Mouse (Mus musculus) heart, embryonic 15.5 days (tissue): ENCODE results near the gene Iqcn. TPM values are rescaled to one million over a fixed set of nuclear protein-coding genes. Genes with fewer than 3 reads are reported as not detected.

Experiments
- ATAC-seq: fragments of 200-750 bp; cut with Nextera tagmentation; replicated peaks from 2 replicates; pipeline ENCODE4 v1.8.0; 2017; ENCODE audit warnings: low read depth, moderate TSS enrichment; ENCODE audit not compliant: insufficient number of reproducible peaks, insufficient read depth, low FRiP score
- H3K27ac ChIP-seq: fragments of 300-500 bp; sonication (generic); 2 replicates; pipeline ENCODE4 v1.5.1; 2015; ENCODE audit warnings: mild to moderate bottlenecking, inconsistent platforms
- H3K27me3 ChIP-seq: fragments of 300-500 bp; sonication (generic); 2 replicates; pipeline ENCODE4 v1.6.1; 2015; ENCODE audit warnings: inconsistent platforms
- H3K36me3 ChIP-seq: fragments of 300-500 bp; sonication (generic); 2 replicates; pipeline ENCODE4 v1.6.1; 2015; ENCODE audit warnings: mild to moderate bottlenecking, inconsistent platforms
- H3K4me1 ChIP-seq: fragments of 300-500 bp; sonication (generic); replicated peaks from 2 replicates; pipeline ENCODE4 v1.6.1; 2015; ENCODE audit warnings: inconsistent platforms
- H3K4me2 ChIP-seq: fragments of 300-500 bp; sonication (generic); 2 replicates; pipeline ENCODE4 v1.6.1; 2015; ENCODE audit warnings: inconsistent platforms, mild to moderate bottlenecking, moderate library complexity
- H3K4me3 ChIP-seq: fragments of 300-500 bp; sonication (generic); 2 replicates; pipeline ENCODE4 v1.5.1; 2015; ENCODE audit warnings: mild to moderate bottlenecking, inconsistent platforms
- H3K9ac ChIP-seq: fragments of 300-500 bp; sonication (generic); 2 replicates; pipeline ENCODE4 v1.6.1; 2015; ENCODE audit warnings: mild to moderate bottlenecking, inconsistent platforms
- H3K9me3 ChIP-seq: fragments of 300-500 bp; sonication (generic); replicated peaks from 2 replicates; pipeline ENCODE4 v1.6.1; 2016; ENCODE audit warnings: inconsistent platforms
- WGBS: fragments of 180-500 bp; shearing (Covaris S2); methylation state at CpG from one replicate; pipeline ENCODE4 v1.1.7; 2015; ENCODE audit warnings: mixed read lengths; 5-methylcytosine and 5-hydroxymethylcytosine counted together
- polyA plus RNA-seq: library from polyadenylated mRNA; unstranded; fragments of >200 nt; fragmentation: Nextera tagmentation; extraction: Ambion mirVana; gene quantifications from 2 replicates; pipeline ENCODE4 v1.2.1, GENCODE M21; 2015

The Iqcn gene
- polyA plus RNA-seq, 1 experiment from 2014 or later: 0.04 TPM

- H3K9me3 ChIP-seq: no peaks in the 10 kb centered on the region
- H3K4me3 ChIP-seq: 0 out of 2 replicates have a peak overlapping the region, but pooled peaks have one; percentile 71
- peaks cover 43% of the 10 kb centered on the region for H3K4me1 ChIP-seq
- H3K4me2 ChIP-seq: peak overlapping the region; percentile 94; the same call in 1 of the 2 replicates
- no peaks in the 10 kb centered on the region for H3K27me3 ChIP-seq
- peaks cover 17% of the 10 kb centered on the region; the same call in 1 of the 2 replicates for H3K36me3 ChIP-seq
- 62% methylated on average over 19 of the region's 19 CpGs for WGBS
- ATAC-seq: no peak
- no peak overlapping the region for H3K9ac ChIP-seq
- H3K27ac ChIP-seq: no peak overlapping the region
Measured at GRCm38 (mm10) chr8:70758616-70759561, 55.6 kb downstream of the Iqcn start.

- Histone ChIP-seq H3K4me3 (peak overlapping the region; percentile 71), H3K36me3 (peaks cover 17% of the 10 kb centered on the region; the same call in 1 of the 2 replicates), H3K9ac (peak overlapping the region; percentile 79), H3K27me3 (no peaks in the 10 kb centered on the region), H3K27ac (peak overlapping the region; percentile 71), H3K9me3 (no peaks in the 10 kb centered on the region), H3K4me1 (peaks cover 35% of the 10 kb centered on the region), H3K4me2 (peak overlapping the region; percentile 94)
- under 1% methylated on average over 22 of the region's 22 CpGs for WGBS
- no peak for ATAC-seq
Measured at GRCm38 (mm10) chr8:70760350-70760749, 57.1 kb downstream of the Iqcn start.

- WGBS: under 1% methylated on average over 55 of the region's 55 CpGs
- H3K27ac ChIP-seq: peak within 1 kb of the TSS; percentile 79
- peaks cover 34% of the 10 kb centered on the region for H3K4me1 ChIP-seq
Measured at GRCm38 (mm10) chr8:70760775-70761406, 57.6 kb downstream of the Iqcn start, which contains the start of gene Mpv17l2. Gene Mpv17l2, minus strand, starts transcription at chr8:70760946.

GRCm38 (mm10) chr8:70762118-70762517, 58.9 kb downstream of the Iqcn start:
- Histone ChIP-seq H3K4me3 (no peak overlapping the region), H3K9ac (no peak overlapping the region), H3K36me3 (peaks cover 11% of the 10 kb centered on the region; the same call in 1 of the 2 replicates), H3K27me3 (no peaks in the 10 kb centered on the region), H3K4me2 (no peak overlapping the region), H3K27ac (no peak overlapping the region), H3K9me3 (no peaks in the 10 kb centered on the region), H3K4me1 (peaks cover 45% of the 10 kb centered on the region)
- no peak for ATAC-seq
- WGBS: 73% methylated on average over 1 of the region's 1 CpGs

More at GRCm38 (mm10) chr8:70760775-70761406, 57.6 kb downstream of the Iqcn start, which contains the start of gene Mpv17l2:
- Histone ChIP-seq H3K4me3 (peak within 1 kb of the TSS; percentile 71), H3K27me3 (no peaks in the 10 kb centered on the region), H3K4me2 (peak within 1 kb of the TSS; percentile 94), H3K36me3 (peaks cover 17% of the 10 kb centered on the region; the same call in 1 of the 2 replicates), H3K9me3 (no peaks in the 10 kb centered on the region), H3K9ac (peak within 1 kb of the TSS; percentile 79)
- ATAC-seq: peak; percentile 94

- Histone ChIP-seq H3K27ac (no peak overlapping the region), H3K36me3 (peaks cover 7% of the 10 kb centered on the region), H3K4me1 (peaks cover 46% of the 10 kb centered on the region), H3K4me2 (no peak overlapping the region), H3K4me3 (no peak overlapping the region), H3K9ac (no peak overlapping the region), H3K27me3 (no peaks in the 10 kb centered on the region), H3K9me3 (no peaks in the 10 kb centered on the region)
- WGBS: 7% methylated on average over 3 of the region's 3 CpGs
- ATAC-seq: no peak
Measured at GRCm38 (mm10) chr8:70763354-70763753, 60.1 kb downstream of the Iqcn start.

GRCm38 (mm10) chr8:70764026-70764425, 60.8 kb downstream of the Iqcn start:
- WGBS: 55% methylated on average over 8 of the region's 8 CpGs

GRCm38 (mm10) chr8:70764676-70765075, 61.4 kb downstream of the Iqcn start:
- WGBS: 92% methylated on average over 13 of the region's 13 CpGs
- no peak for ATAC-seq

More at GRCm38 (mm10) chr8:70764026-70764425, 60.8 kb downstream of the Iqcn start:
- Histone ChIP-seq H3K4me1 (peaks cover 40% of the 10 kb centered on the region), H3K9me3 (no peaks in the 10 kb centered on the region), H3K4me2 (no peak overlapping the region), H3K36me3 (peaks cover 10% of the 10 kb centered on the region), H3K27ac (no peak overlapping the region), H3K9ac (no peak overlapping the region), H3K4me3 (no peak overlapping the region), H3K27me3 (no peaks in the 10 kb centered on the region)
- no peak for ATAC-seq

GRCm38 (mm10) chr8:70765329-70765728, 62.1 kb downstream of the Iqcn start:
- no peaks in the 10 kb centered on the region for H3K9me3 ChIP-seq
- peak overlapping the region; percentile 52 for H3K4me3 ChIP-seq
- 65% methylated on average over 9 of the region's 9 CpGs for WGBS
- 0 out of 2 replicates have a peak overlapping the region, but pooled peaks have one; percentile 65 for H3K9ac ChIP-seq
- peaks cover 16% of the 10 kb centered on the region for H3K36me3 ChIP-seq
- H3K27me3 ChIP-seq: no peaks in the 10 kb centered on the region
- H3K27ac ChIP-seq: 0 out of 2 replicates have a peak overlapping the region, but pooled peaks have one; percentile 45
- H3K4me2 ChIP-seq: peak overlapping the region; percentile 92
- H3K4me1 ChIP-seq: peaks cover 31% of the 10 kb centered on the region
- no peak for ATAC-seq

More at GRCm38 (mm10) chr8:70764676-70765075, 61.4 kb downstream of the Iqcn start:
- H3K4me1 ChIP-seq: peaks cover 37% of the 10 kb centered on the region
- no peaks in the 10 kb centered on the region for H3K27me3 ChIP-seq
- no peak overlapping the region for H3K9ac ChIP-seq
- H3K9me3 ChIP-seq: no peaks in the 10 kb centered on the region
- no peak overlapping the region for H3K27ac ChIP-seq
- H3K4me3 ChIP-seq: no peak overlapping the region
- 0 out of 2 replicates have a peak overlapping the region, but pooled peaks have one; percentile 92 for H3K4me2 ChIP-seq
- H3K36me3 ChIP-seq: peaks cover 12% of the 10 kb centered on the region

- Histone ChIP-seq H3K4me2 (peak overlapping the region; percentile 92), H3K4me1 (peaks cover 30% of the 10 kb centered on the region), H3K27me3 (no peaks in the 10 kb centered on the region), H3K9ac (peak overlapping the region; percentile 65), H3K27ac (peak overlapping the region; percentile 45; the same call in 1 of the 2 replicates), H3K9me3 (no peaks in the 10 kb centered on the region), H3K4me3 (peak overlapping the region; percentile 52), H3K36me3 (peaks cover 23% of the 10 kb centered on the region)
- 2% methylated on average over 34 of the region's 34 CpGs for WGBS
- 0 out of 2 replicates have a peak, but pooled peaks have one; percentile 8 for ATAC-seq
Measured at GRCm38 (mm10) chr8:70765838-70766570, 62.7 kb downstream of the Iqcn start.

GRCm38 (mm10) chr8:70766571-70767440, 63.5 kb downstream of the Iqcn start:
- Histone ChIP-seq H3K4me2 (peak overlapping the region; percentile 92), H3K27ac (peak overlapping the region; percentile 45; the same call in 1 of the 2 replicates), H3K27me3 (no peaks in the 10 kb centered on the region), H3K9ac (peak overlapping the region; percentile 65), H3K36me3 (peaks cover 30% of the 10 kb centered on the region), H3K9me3 (no peaks in the 10 kb centered on the region), H3K4me1 (peaks cover 24% of the 10 kb centered on the region), H3K4me3 (peak overlapping the region; percentile 52)
- peak; percentile 37 for ATAC-seq
- WGBS: 10% methylated on average over 21 of the region's 21 CpGs
